Mouse (Mus musculus) brain, embryonic 14.5 days (tissue): ENCODE data around the gene Comp. TPM values are rescaled to one million over a fixed set of nuclear protein-coding genes. Genes with fewer than 3 reads are reported as not detected.
A peak's percentile ranks its signal among the peaks of the same experiment; 100 is the strongest.

Experiments used
- DNase-seq: peaks from one replicate; pipeline ENCODE4 v3.0.0-alpha.2; 2011; ENCODE audit warnings: low read depth
- CTCF ChIP-seq: fragments of 200-500 bp; IDR thresholded peaks from 2 replicates; pipeline ENCODE4 v1.5.1; 2012; ENCODE audit warnings: inconsistent platforms, mild to moderate bottlenecking, moderate library complexity, borderline replicate concordance; ENCODE audit not compliant: insufficient read depth, insufficient read length; ENCODE audit errors: extremely low read depth
- POLR2A ChIP-seq: fragments of 200-500 bp; IDR thresholded peaks from 2 replicates; pipeline ENCODE4 v1.6.1; 2012; ENCODE audit warnings: mild to moderate bottlenecking, inconsistent platforms, borderline replicate concordance; ENCODE audit not compliant: poor library complexity, insufficient read depth, insufficient read length, severe bottlenecking; ENCODE audit errors: extremely low read depth
- polyA plus RNA-seq: library from polyadenylated mRNA; depleted of rRNA; stranded (reverse); fragments of >200 nt; gene quantifications from 2 replicates; pipeline ENCODE4 v1.2.3, GENCODE M21; 2012

Comp gene
- polyA plus RNA-seq, 1 experiment: 0.12 TPM

- no peak for TF ChIP-seq CTCF
- no peak for TF ChIP-seq POLR2A
- DNase-seq: no peak
Observed at GRCm38 (mm10) chr8:70410281-70410680, 36.9 kb downstream of the Comp start.

GRCm38 (mm10) chr8:70414310-70414946, 41.1 kb downstream of the Comp start:
- no peak for DNase-seq
- TF ChIP-seq POLR2A (no peak), CTCF (no peak)

- TF ChIP-seq POLR2A (no peak), CTCF (peak; percentile 51; the same call in 1 of the 2 replicates)
- peak; percentile 65 for DNase-seq
Observed at GRCm38 (mm10) chr8:70415540-70416451, 42.4 kb downstream of the Comp start.

- no peak for TF ChIP-seq POLR2A
- TF ChIP-seq CTCF: no peak
- no peak for DNase-seq
Observed at GRCm38 (mm10) chr8:70416941-70417340, 43.6 kb downstream of the Comp start.

- DNase-seq: peak; percentile 24
- no peak for TF ChIP-seq POLR2A
- no peak for TF ChIP-seq CTCF
Observed at GRCm38 (mm10) chr8:70417914-70418313, 44.6 kb downstream of the Comp start.

- peak; percentile 65 for DNase-seq
- TF ChIP-seq CTCF (no peak), POLR2A (no peak)
Observed at GRCm38 (mm10) chr8:70418954-70419353, 45.6 kb downstream of the Comp start.

GRCm38 (mm10) chr8:70419879-70420643, 46.7 kb downstream of the Comp start:
- no peak for DNase-seq
- TF ChIP-seq CTCF (no peak), POLR2A (no peak)

GRCm38 (mm10) chr8:70421349-70422104, 48.2 kb downstream of the Comp start:
- no peak for DNase-seq
- TF ChIP-seq CTCF: no peak
- TF ChIP-seq POLR2A: no peak

GRCm38 (mm10) chr8:70422722-70423121, 49.4 kb downstream of the Comp start:
- DNase-seq: no peak
- TF ChIP-seq POLR2A (no peak), CTCF (no peak)

- no peak for DNase-seq
- TF ChIP-seq CTCF (no peak), POLR2A (no peak)
Observed at GRCm38 (mm10) chr8:70426300-70426907, 53.0 kb downstream of the Comp start.
